9 mouse cellular contexts compared by ENCODE assay signal in the genomic region with DNA sequence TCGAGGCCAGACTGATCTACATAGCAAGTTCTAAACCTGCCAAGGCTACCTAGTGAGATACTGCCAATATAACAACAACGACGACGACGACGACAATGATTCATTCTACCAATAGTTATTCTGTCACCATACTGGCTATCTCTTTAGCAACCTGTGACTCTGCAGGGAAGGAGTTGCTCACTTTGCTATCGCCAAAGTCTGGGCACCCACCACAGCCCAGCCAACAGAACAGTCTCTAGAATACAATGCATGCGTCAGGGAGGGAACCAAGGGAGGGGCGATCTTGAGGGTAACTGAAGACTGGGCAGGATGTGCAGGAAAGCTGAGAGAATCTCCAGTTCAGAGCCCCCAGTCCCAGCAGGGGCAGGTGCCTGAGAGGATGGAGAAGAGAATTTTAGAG. TPM values are rescaled to one million over a fixed set of nuclear protein-coding genes. Genes with fewer than 3 reads are reported as not detected.
A peak's percentile ranks its signal among the peaks of the same experiment; 100 is the strongest.
DNase-seq lines count a peak whose midpoint lies in the region; ATAC-seq and TF ChIP-seq lines count a peak whose summit lies in the region.
"Had no signal": no experiment of that assay in that cellular context is flagged by ENCODE, and none has a peak within 500 bp of the region (broad histone marks: within the 10 kb centered on the region; RNA-seq: fewer than 3 reads in every experiment).

No protein-coding gene starts in this region.

- H3K4me2 ChIP-seq in heart, embryonic 15.5 days: peak overlapping the region; percentile 100
- H3K4me2 ChIP-seq in hindbrain, embryonic 12.5 days (replicated peaks): peak overlapping the region; percentile 99

- H3K4me3 ChIP-seq in heart, embryonic 15.5 days: peak overlapping the region; percentile 34
- 0 out of 2 replicates have a peak overlapping the region, but pooled peaks have one; percentile 7 for H3K4me3 ChIP-seq in cortical plate, adult 2 months (ENCODE audit: insufficient read depth, low read length)
- peak overlapping the region; percentile 15 for H3K4me3 ChIP-seq in hindbrain, embryonic 12.5 days

- peaks cover 32% of the 10 kb centered on the region for H3K4me1 ChIP-seq in heart, embryonic 15.5 days (replicated peaks)
- H3K4me1 ChIP-seq in cortical plate, adult 2 months (ENCODE audit: control insufficient read depth, insufficient read depth, low read length): no peaks in the 10 kb centered on the region
- H3K4me1 ChIP-seq in hindbrain, embryonic 12.5 days: peaks cover 52% of the 10 kb centered on the region

- no peaks in the 10 kb centered on the region for H3K27me3 ChIP-seq in heart, embryonic 15.5 days
- 0 out of 2 replicates have a peak, but pooled peaks cover 5% of the 10 kb centered on the region for H3K27me3 ChIP-seq in hindbrain, embryonic 12.5 days

- H3K9me3 ChIP-seq in heart, embryonic 15.5 days (replicated peaks): no peaks in the 10 kb centered on the region
- no peaks in the 10 kb centered on the region for H3K9me3 ChIP-seq in hindbrain, embryonic 12.5 days (replicated peaks)
- H3K9me3 ChIP-seq: G1E had no signal

- no peak for ATAC-seq in heart, embryonic 15.5 days (replicated peaks; ENCODE audit: insufficient number of reproducible peaks, insufficient read depth, low FRiP score, low read depth)
- no peak for ATAC-seq in hindbrain, embryonic 12.5 days (ENCODE audit: low FRiP score)
- ATAC-seq in megakaryocyte-erythroid progenitor cell, adult 5-6 weeks (replicated peaks; ENCODE audit: low FRiP score, low TSS enrichment, poor library complexity, severe bottlenecking): peak; percentile 56

- peak overlapping the region; percentile 43; the same call in 1 of the 2 replicates for H3K9ac ChIP-seq in heart, embryonic 15.5 days
- peak overlapping the region; percentile 41; the same call in 1 of the 2 replicates for H3K9ac ChIP-seq in hindbrain, embryonic 12.5 days

- peak overlapping the region; percentile 98; the same call in 1 of the 2 replicates for H3K27ac ChIP-seq in heart, embryonic 15.5 days
- H3K27ac ChIP-seq in cortical plate, adult 2 months (ENCODE audit: insufficient read depth, low read length): no peak overlapping the region
- H3K27ac ChIP-seq in hindbrain, embryonic 12.5 days: peak overlapping the region; percentile 100

- H3K36me3 ChIP-seq in heart, embryonic 15.5 days: no peaks in the 10 kb centered on the region
- H3K36me3 ChIP-seq in hindbrain, embryonic 12.5 days: no peaks in the 10 kb centered on the region
- H3K36me3 ChIP-seq: G1E had no signal

- no peak for TF ChIP-seq CTCF in cortical plate, adult 2 months (IDR thresholded peaks at IDR 0.05; ENCODE audit: extremely low read depth, insufficient read depth, low read length)

- 10% methylated on average over 9 of the region's 9 CpGs for WGBS in heart, embryonic 15.5 days
- 6% methylated on average over 9 of the region's 9 CpGs for WGBS in hindbrain, embryonic 12.5 days

- DNase-seq in heart, adult 11 months: no peak
- DNase-seq in right cerebral cortex, postnatal 14 days: no peak
- DNase-seq in lung, postnatal 10 days: no peak
- DNase-seq in ovary, postnatal 10 days (ENCODE audit: low spot score): no peak

- no peak for TF ChIP-seq POLR2A in cortical plate, adult 2 months (IDR thresholded peaks at IDR 0.05; ENCODE audit: extremely low read depth, insufficient read depth, low read length)

RNA-seq across cellular contexts. Expression of a gene that starts 32.6 kb away (rescaled TPM):
- polyA plus RNA-seq in heart, embryonic 15.5 days (2015; fragmentation: Nextera tagmentation; extraction: Ambion mirVana): 6.1 and 6.4 TPM in 2 replicates
- polyA plus RNA-seq in cortical plate, adult 2 months (2012; rRNA removed): 21.9 and 23.9 TPM in 2 replicates
- 2.4 TPM in 2 replicates for polyA plus RNA-seq in hindbrain, embryonic 12.5 days (2016; fragmentation: Nextera tagmentation; extraction: Ambion mirVana)
- total RNA-seq in megakaryocyte-erythroid progenitor cell, adult 5-6 weeks (2014; fragmentation: Nextera tagmentation): 1.0 and 2.1 TPM in 2 replicates
- total RNA-seq in megakaryocyte-erythroid progenitor cell, adult 5-6 weeks (2017): 0.99 and 1.0 TPM in 2 replicates
